12 mouse cellular contexts compared by ENCODE assay signal in the genomic region with DNA sequence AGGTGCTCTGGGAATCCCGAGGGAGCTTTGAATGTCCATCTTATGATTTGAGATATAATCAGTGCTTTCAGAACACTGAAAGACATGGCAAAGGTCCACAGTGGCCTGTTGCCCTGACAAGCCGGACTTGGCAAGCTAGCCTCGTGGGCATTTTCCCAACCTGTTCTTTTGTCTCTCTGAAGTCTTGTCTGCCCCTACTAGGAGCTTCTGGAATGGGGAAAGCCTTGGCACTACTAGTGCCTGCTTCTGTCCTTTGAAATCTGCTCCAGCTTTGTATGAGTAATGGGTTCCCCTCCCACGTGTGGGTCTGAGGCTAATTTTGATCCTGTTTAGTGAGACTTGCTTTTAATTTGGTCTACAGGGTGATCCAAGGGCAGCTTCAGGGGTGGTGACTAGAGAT.
A peak's percentile ranks its signal among the peaks of the same experiment; 100 is the strongest.
DNase-seq lines count a peak whose midpoint lies in the region; ATAC-seq lines count a peak whose summit lies in the region.
"Had no signal": no experiment of that assay in that cellular context is flagged by ENCODE, and none has a peak within 500 bp of the region (broad histone marks: within the 10 kb centered on the region; RNA-seq: fewer than 3 reads in every experiment).

No protein-coding gene starts in this region.

- no peak for ATAC-seq in erythroid progenitor cell, adult 5-6 weeks (replicated peaks; ENCODE audit: low FRiP score, poor library complexity, severe bottlenecking)

- DNase-seq in cerebellum, adult 9-11 months = peak; percentile 5
- no peak for DNase-seq in cerebellum, adult 11-12 months
- peak; percentile 11 to 24 for DNase-seq in left cerebral cortex, adult 9 months (ENCODE audit: low spot score in 2 of 2)
- DNase-seq in left cerebral cortex, postnatal 36 days (ENCODE audit: low spot score in 2 of 2) = no peak
- peak; percentile 99 for DNase-seq in fat pad, adult 2 months (ENCODE audit: extremely low read depth, low read depth, low spot score)
- peak; percentile 22 to 24 for DNase-seq in left cerebral cortex, postnatal 14 days (ENCODE audit: low spot score in 2 of 2)
- no peak for DNase-seq in lung, postnatal 25 days (ENCODE audit: low spot score)
- DNase-seq: B cell, adult 2 months; gastrocnemius, postnatal 10 days; liver; thymus, postnatal 4 days had no signal

- intact Hi-C loops in left cerebral cortex, postnatal 36 days (cut with DNase I) = no loop called here
- intact Hi-C loops in left cerebral cortex, postnatal 14 days (cut with DNase I) = no loop called here

Comparison
In these comparisons a context has a peak if more than half of its experiments do, and no peak if none do; other contexts are left out.
1. DNase-seq: peak in cerebellum, adult 9-11 months (single experiment), left cerebral cortex, adult 9 months (2 of 2), fat pad, adult 2 months (single experiment) and left cerebral cortex, postnatal 14 days (2 of 2); none in cerebellum, adult 11-12 months (single experiment), left cerebral cortex, postnatal 36 days (0 of 2) and lung, postnatal 25 days (single experiment).